Mouse (Mus musculus): Measurements from ENCODE around the gene Prickle2.

- TF ChIP-seq CTCF (IDR thresholded peaks at IDR 0.05; ENCODE audit: borderline replicate concordance, insufficient read depth, low read depth, low read length): no peak
- TF ChIP-seq POLR2A (IDR thresholded peaks at IDR 0.05; ENCODE audit: borderline replicate concordance, insufficient read depth, low read length): no peak
Measured at GRCm38 (mm10) chr6:92728514-92728913, 22.6 kb upstream of the Prickle2 start.
